16 mouse cellular contexts compared by ENCODE assay signal in genomic region chr14:20662740-20663139, GRCm38 (mm10). TPM values are rescaled to one million over a fixed set of nuclear protein-coding genes. Genes with fewer than 3 reads are reported as not detected.
DNase-seq lines count a peak whose midpoint lies in the region; ATAC-seq and TF ChIP-seq lines count a peak whose summit lies in the region.
"Had no signal": no experiment of that assay in that cellular context is flagged by ENCODE, and none has a peak within 500 bp of the region (broad histone marks: within the 10 kb centered on the region; RNA-seq: fewer than 3 reads in every experiment).

No protein-coding gene starts in this region.

- WGBS in hindbrain, embryonic 15.5 days = 92% methylated on average over 3 of the region's 3 CpGs
- WGBS in hindbrain, embryonic 12.5 days = 86% methylated on average over 3 of the region's 3 CpGs
- WGBS in heart, postnatal 0 days = 31% methylated on average over 3 of the region's 3 CpGs
- WGBS in midbrain, embryonic 16.5 days = 92% methylated on average over 3 of the region's 3 CpGs

- H3K4me3 ChIP-seq in gastrocnemius, adult 2 months = peak overlapping the region; percentile 79
- H3K4me3 ChIP-seq in hindbrain, embryonic 15.5 days = no peak overlapping the region
- no peak overlapping the region for H3K4me3 ChIP-seq in hindbrain, embryonic 12.5 days
- peak overlapping the region; percentile 52 for H3K4me3 ChIP-seq in heart, postnatal 0 days (ENCODE audit: low read depth, low read length)
- H3K4me3 ChIP-seq in midbrain, embryonic 16.5 days (ENCODE audit: low read depth, low read length) = no peak overlapping the region
- no peak overlapping the region for H3K4me3 ChIP-seq in left cerebral cortex, adult 2 months
- H3K4me3 ChIP-seq: erythroblast, embryonic 14.5 days had no signal

- TF ChIP-seq CTCF in gastrocnemius, adult 2 months (IDR thresholded peaks at IDR 0.05) = no peak
- TF ChIP-seq CTCF in heart, postnatal 0 days (IDR thresholded peaks at IDR 0.05; ENCODE audit: low read depth) = no peak
- TF ChIP-seq CTCF in left cerebral cortex, adult 2 months (IDR thresholded peaks at IDR 0.05) = no peak

- H3K27ac ChIP-seq in gastrocnemius, adult 2 months = peak overlapping the region; percentile 94
- no peak overlapping the region for H3K27ac ChIP-seq in hindbrain, embryonic 15.5 days (replicated peaks)
- H3K27ac ChIP-seq in hindbrain, embryonic 12.5 days = no peak overlapping the region
- peak overlapping the region; percentile 99 for H3K27ac ChIP-seq in heart, postnatal 0 days (ENCODE audit: low read depth)
- H3K27ac ChIP-seq in midbrain, embryonic 16.5 days (ENCODE audit: low read length) = no peak overlapping the region; the same call in 1 of the 2 replicates
- H3K27ac ChIP-seq in left cerebral cortex, adult 2 months = no peak overlapping the region
- H3K27ac ChIP-seq: liver, embryonic 15.5 days had no signal

- no peak for ATAC-seq in hindbrain, embryonic 15.5 days (ENCODE audit: low FRiP score, low read depth)
- ATAC-seq in hindbrain, embryonic 12.5 days (ENCODE audit: low FRiP score) = no peak
- ATAC-seq in heart, postnatal 0 days (ENCODE audit: insufficient read depth, low read depth) = no peak
- ATAC-seq in midbrain, embryonic 16.5 days = no peak
- ATAC-seq: forebrain, postnatal 0 days had no signal

- H3K36me3 ChIP-seq in hindbrain, embryonic 15.5 days = no peaks in the 10 kb centered on the region
- H3K36me3 ChIP-seq in hindbrain, embryonic 12.5 days = no peaks in the 10 kb centered on the region
- peaks cover 7% of the 10 kb centered on the region for H3K36me3 ChIP-seq in heart, postnatal 0 days (replicated peaks; ENCODE audit: control insufficient read depth, insufficient read depth, low read length)
- no peaks in the 10 kb centered on the region for H3K36me3 ChIP-seq in midbrain, embryonic 16.5 days (ENCODE audit: control insufficient read depth, insufficient read depth, low read length)
- H3K36me3 ChIP-seq: liver, embryonic 15.5 days had no signal

- DNase-seq in gastrocnemius, adult 2 months = no peak
- no peak for DNase-seq in gastrocnemius, postnatal 4 days (ENCODE audit: low spot score in 2 of 2)
- no peak for DNase-seq in heart, postnatal 0 days (ENCODE audit: low spot score)
- no peak for DNase-seq in left cerebral cortex, adult 2 months (ENCODE audit: extremely low spot score in 1 of 2, low spot score in 2 of 2)
- no peak for DNase-seq in thymus, postnatal 4 days
- DNase-seq: adrenal gland, postnatal 14 days; forebrain, postnatal 0 days; gastrocnemius, postnatal 36 days had no signal

- intact Hi-C loops in gastrocnemius, adult 2 months (cut with DNase I) = no loop called here
- intact Hi-C loops in left cerebral cortex, adult 2 months (cut with DNase I) = no loop called here

- no peaks in the 10 kb centered on the region for H3K9me3 ChIP-seq in hindbrain, embryonic 15.5 days
- H3K9me3 ChIP-seq in hindbrain, embryonic 12.5 days (replicated peaks) = no peaks in the 10 kb centered on the region
- H3K9me3 ChIP-seq in heart, postnatal 0 days (replicated peaks; ENCODE audit: control insufficient read depth, low read length) = no peaks in the 10 kb centered on the region
- H3K9me3 ChIP-seq in midbrain, embryonic 16.5 days (replicated peaks; ENCODE audit: control insufficient read depth, low read length, poor library complexity, severe bottlenecking) = no peaks in the 10 kb centered on the region
- H3K9me3 ChIP-seq: liver, embryonic 15.5 days had no signal

- H3K9ac ChIP-seq in hindbrain, embryonic 15.5 days = no peak overlapping the region
- H3K9ac ChIP-seq in hindbrain, embryonic 12.5 days = no peak overlapping the region
- H3K9ac ChIP-seq in heart, postnatal 0 days (replicated peaks; ENCODE audit: low read depth, low read length) = peak overlapping the region; percentile 86
- 0 out of 2 replicates have a peak overlapping the region, but pooled peaks have one; percentile 92 for H3K9ac ChIP-seq in midbrain, embryonic 16.5 days (ENCODE audit: low read depth, low read length)
- H3K9ac ChIP-seq: liver, embryonic 15.5 days had no signal

- peaks cover 7% of the 10 kb centered on the region; the same call in 1 of the 2 replicates for H3K27me3 ChIP-seq in hindbrain, embryonic 15.5 days
- peaks cover 30% of the 10 kb centered on the region for H3K27me3 ChIP-seq in hindbrain, embryonic 12.5 days
- H3K27me3 ChIP-seq in heart, postnatal 0 days (ENCODE audit: control insufficient read depth, insufficient read depth, low read length) = no peaks in the 10 kb centered on the region
- H3K27me3 ChIP-seq in midbrain, embryonic 16.5 days (ENCODE audit: control insufficient read depth, insufficient read depth, low read depth, low read length) = peaks cover 5% of the 10 kb centered on the region; the same call in 1 of the 2 replicates

- TF ChIP-seq EP300 in heart, postnatal 0 days (IDR thresholded peaks at IDR 0.05; ENCODE audit: low read depth) = no peak

- peaks cover 18% of the 10 kb centered on the region for H3K4me1 ChIP-seq in hindbrain, embryonic 15.5 days (replicated peaks)
- H3K4me1 ChIP-seq in hindbrain, embryonic 12.5 days = peaks cover 12% of the 10 kb centered on the region; the same call in 1 of the 2 replicates
- peaks cover 23% of the 10 kb centered on the region for H3K4me1 ChIP-seq in heart, postnatal 0 days (ENCODE audit: control insufficient read depth, insufficient read depth)
- peaks cover 9% of the 10 kb centered on the region; the same call in 1 of the 2 replicates for H3K4me1 ChIP-seq in midbrain, embryonic 16.5 days (ENCODE audit: control insufficient read depth, insufficient read depth, low read length)

- H3K4me2 ChIP-seq in hindbrain, embryonic 15.5 days = 0 out of 2 replicates have a peak overlapping the region, but pooled peaks have one; percentile 83
- no peak overlapping the region for H3K4me2 ChIP-seq in hindbrain, embryonic 12.5 days (replicated peaks)
- peak overlapping the region; percentile 76 for H3K4me2 ChIP-seq in heart, postnatal 0 days (ENCODE audit: low read depth, low read length)
- H3K4me2 ChIP-seq in midbrain, embryonic 16.5 days (ENCODE audit: low read length) = no peak overlapping the region; the same call in 1 of the 2 replicates

RNA-seq across cellular contexts. Expression of gene Synpo2l, which starts 5.4 kb away (rescaled TPM):
- 100 to 1,000 TPM; 142 to 187 TPM for total RNA-seq in gastrocnemius, adult 2 months (2021)
- total RNA-seq in gastrocnemius, postnatal 4 days (2021) = 100 to 1,000 TPM; 274 to 291 TPM
- polyA plus RNA-seq in hindbrain, embryonic 15.5 days (2015; fragmentation: Nextera tagmentation; extraction: Ambion mirVana) = 0.13 and 0.14 TPM in 2 replicates
- 0.85 and 5.3 TPM in 2 replicates for polyA plus RNA-seq in hindbrain, embryonic 12.5 days (2016; fragmentation: Nextera tagmentation; extraction: Ambion mirVana)
- total RNA-seq in heart, postnatal 0 days (2014; rRNA removed; ENCODE audit: low replicate concordance) = 190 and 249 TPM in 2 replicates
- polyA plus RNA-seq in heart, postnatal 0 days (2015; fragmentation: Nextera tagmentation; extraction: Ambion mirVana) = 96.8 and 104 TPM in 2 replicates
- polyA plus RNA-seq in midbrain, embryonic 16.5 days (2015; fragmentation: Nextera tagmentation; extraction: Ambion mirVana) = 0.16 and 0.24 TPM in 2 replicates
- under 1 TPM; 0.21 to 0.23 TPM for total RNA-seq in left cerebral cortex, adult 2 months (2021)
- polyA plus RNA-seq: erythroblast, embryonic 14.5 days had no signal

RNA-seq across cellular contexts. Expression of gene Myoz1, which starts 6.4 kb away (rescaled TPM):
- 1,000 to 10,000 TPM; 2,377 to 3,782 TPM for total RNA-seq in gastrocnemius, adult 2 months (2021)
- total RNA-seq in gastrocnemius, postnatal 4 days (2021) = 1,000 to 10,000 TPM; 1,287 to 1,360 TPM
- polyA plus RNA-seq in hindbrain, embryonic 15.5 days (2015; fragmentation: Nextera tagmentation; extraction: Ambion mirVana) = 0.25 TPM in 1 of 2 replicates, not detected in the other
- 0.19 and 0.30 TPM in 2 replicates for polyA plus RNA-seq in hindbrain, embryonic 12.5 days (2016; fragmentation: Nextera tagmentation; extraction: Ambion mirVana)
- total RNA-seq in heart, postnatal 0 days (2014; rRNA removed; ENCODE audit: low replicate concordance) = 17.7 and 25.0 TPM in 2 replicates
- 11.5 and 13.0 TPM in 2 replicates for polyA plus RNA-seq in heart, postnatal 0 days (2015; fragmentation: Nextera tagmentation; extraction: Ambion mirVana)
- polyA plus RNA-seq in midbrain, embryonic 16.5 days (2015; fragmentation: Nextera tagmentation; extraction: Ambion mirVana) = 0.19 TPM in 1 of 2 replicates, not detected in the other
- not detected for total RNA-seq in left cerebral cortex, adult 2 months (2021)
- total RNA-seq: adrenal gland, postnatal 14 days; layer of hippocampus, adult 2 months; left cerebral cortex, postnatal 14 days had no signal
- polyA plus RNA-seq: erythroblast, embryonic 14.5 days; small intestine, adult 2 months had no signal

RNA-seq across cellular contexts. Expression of gene Sec24c, which starts 11.4 kb away (rescaled TPM):
- total RNA-seq in gastrocnemius, adult 2 months (2021) = 10 to 100 TPM; 73.8 to 76.3 TPM
- total RNA-seq in gastrocnemius, postnatal 4 days (2021) = 10 to 100 TPM; 95.4 to 97.9 TPM
- polyA plus RNA-seq in hindbrain, embryonic 15.5 days (2015; fragmentation: Nextera tagmentation; extraction: Ambion mirVana) = 89.5 and 101 TPM in 2 replicates
- polyA plus RNA-seq in hindbrain, embryonic 12.5 days (2016; fragmentation: Nextera tagmentation; extraction: Ambion mirVana) = 102 and 109 TPM in 2 replicates
- total RNA-seq in heart, postnatal 0 days (2014; rRNA removed; ENCODE audit: low replicate concordance) = 71.2 and 91.6 TPM in 2 replicates
- polyA plus RNA-seq in heart, postnatal 0 days (2015; fragmentation: Nextera tagmentation; extraction: Ambion mirVana) = 42.6 and 42.9 TPM in 2 replicates
- 89.9 and 92.9 TPM in 2 replicates for polyA plus RNA-seq in midbrain, embryonic 16.5 days (2015; fragmentation: Nextera tagmentation; extraction: Ambion mirVana)
- total RNA-seq in left cerebral cortex, adult 2 months (2021) = 100 to 1,000 TPM; 113 to 115 TPM

RNA-seq across cellular contexts. Expression of gene Usp54, which starts 21.9 kb away (rescaled TPM):
- 1 to 10 TPM; 4.9 to 6.3 TPM for total RNA-seq in gastrocnemius, adult 2 months (2021)
- total RNA-seq in gastrocnemius, postnatal 4 days (2021) = 10 to 100 TPM; 12.6 to 14.3 TPM
- 10.3 and 11.2 TPM in 2 replicates for polyA plus RNA-seq in hindbrain, embryonic 15.5 days (2015; fragmentation: Nextera tagmentation; extraction: Ambion mirVana)
- 16.6 and 16.9 TPM in 2 replicates for polyA plus RNA-seq in hindbrain, embryonic 12.5 days (2016; fragmentation: Nextera tagmentation; extraction: Ambion mirVana)
- 8.8 and 29.8 TPM in 2 replicates for total RNA-seq in heart, postnatal 0 days (2014; rRNA removed; ENCODE audit: low replicate concordance)
- polyA plus RNA-seq in heart, postnatal 0 days (2015; fragmentation: Nextera tagmentation; extraction: Ambion mirVana) = 2.8 and 3.0 TPM in 2 replicates
- polyA plus RNA-seq in midbrain, embryonic 16.5 days (2015; fragmentation: Nextera tagmentation; extraction: Ambion mirVana) = 13.8 and 14.2 TPM in 2 replicates
- 10 to 100 TPM; 42.2 to 48.8 TPM for total RNA-seq in left cerebral cortex, adult 2 months (2021)

RNA-seq across cellular contexts. Expression of gene Fut11, which starts 32.0 kb away (rescaled TPM):
- 1 to 10 TPM; 1.9 to 3.3 TPM for total RNA-seq in gastrocnemius, adult 2 months (2021)
- 10 to 100 TPM; 16.0 to 16.4 TPM for total RNA-seq in gastrocnemius, postnatal 4 days (2021)
- 29.8 and 30.4 TPM in 2 replicates for polyA plus RNA-seq in hindbrain, embryonic 15.5 days (2015; fragmentation: Nextera tagmentation; extraction: Ambion mirVana)
- 32.0 and 33.4 TPM in 2 replicates for polyA plus RNA-seq in hindbrain, embryonic 12.5 days (2016; fragmentation: Nextera tagmentation; extraction: Ambion mirVana)
- 11.1 and 14.2 TPM in 2 replicates for total RNA-seq in heart, postnatal 0 days (2014; rRNA removed; ENCODE audit: low replicate concordance)
- polyA plus RNA-seq in heart, postnatal 0 days (2015; fragmentation: Nextera tagmentation; extraction: Ambion mirVana) = 11.4 and 11.9 TPM in 2 replicates
- polyA plus RNA-seq in midbrain, embryonic 16.5 days (2015; fragmentation: Nextera tagmentation; extraction: Ambion mirVana) = 25.5 and 27.2 TPM in 2 replicates
- 10 to 100 TPM; 17.6 to 18.2 TPM for total RNA-seq in left cerebral cortex, adult 2 months (2021)

Comparison
In these comparisons a context has a peak if more than half of its experiments do, and no peak if none do; other contexts are left out.
1. H3K4me2 ChIP-seq: peak in hindbrain, embryonic 15.5 days (single experiment) and heart, postnatal 0 days (single experiment); none in hindbrain, embryonic 12.5 days (single experiment) and midbrain, embryonic 16.5 days (single experiment).
2. H3K27ac ChIP-seq: peak in gastrocnemius, adult 2 months (single experiment) and heart, postnatal 0 days (single experiment); none in hindbrain, embryonic 15.5 days (single experiment), hindbrain, embryonic 12.5 days (single experiment), midbrain, embryonic 16.5 days (single experiment) and left cerebral cortex, adult 2 months (single experiment).
3. H3K4me3 ChIP-seq: peak in gastrocnemius, adult 2 months (single experiment) and heart, postnatal 0 days (single experiment); none in hindbrain, embryonic 15.5 days (single experiment), hindbrain, embryonic 12.5 days (single experiment), midbrain, embryonic 16.5 days (single experiment) and left cerebral cortex, adult 2 months (single experiment).
4. H3K9ac ChIP-seq: peak in heart, postnatal 0 days (single experiment) and midbrain, embryonic 16.5 days (single experiment); none in hindbrain, embryonic 15.5 days (single experiment) and hindbrain, embryonic 12.5 days (single experiment).
5. RNA of gene Synpo2l, which starts 5.4 kb away (total RNA-seq): 274 to 291 TPM in gastrocnemius, postnatal 4 days, 190 to 249 TPM in heart, postnatal 0 days and 142 to 187 TPM in gastrocnemius, adult 2 months; 0.21 to 0.23 TPM in left cerebral cortex, adult 2 months; every median in the first group is over 100 times any median in the second.
6. RNA of gene Myoz1, which starts 6.4 kb away (total RNA-seq): 2,377 to 3,782 TPM in gastrocnemius, adult 2 months and 1,287 to 1,360 TPM in gastrocnemius, postnatal 4 days; 17.7 to 25.0 TPM in heart, postnatal 0 days and not detected in left cerebral cortex, adult 2 months; every median in the first group is over 10 times any median in the second.